Mouse (Mus musculus): ENCODE measurements around the gene Srcin1. TPM values are rescaled to one million over a fixed set of nuclear protein-coding genes. Genes with fewer than 3 reads are reported as not detected.

Gene Srcin1
- polyA plus RNA-seq, 1 experiment from 2014 or later: 0.10 TPM

DNA sequence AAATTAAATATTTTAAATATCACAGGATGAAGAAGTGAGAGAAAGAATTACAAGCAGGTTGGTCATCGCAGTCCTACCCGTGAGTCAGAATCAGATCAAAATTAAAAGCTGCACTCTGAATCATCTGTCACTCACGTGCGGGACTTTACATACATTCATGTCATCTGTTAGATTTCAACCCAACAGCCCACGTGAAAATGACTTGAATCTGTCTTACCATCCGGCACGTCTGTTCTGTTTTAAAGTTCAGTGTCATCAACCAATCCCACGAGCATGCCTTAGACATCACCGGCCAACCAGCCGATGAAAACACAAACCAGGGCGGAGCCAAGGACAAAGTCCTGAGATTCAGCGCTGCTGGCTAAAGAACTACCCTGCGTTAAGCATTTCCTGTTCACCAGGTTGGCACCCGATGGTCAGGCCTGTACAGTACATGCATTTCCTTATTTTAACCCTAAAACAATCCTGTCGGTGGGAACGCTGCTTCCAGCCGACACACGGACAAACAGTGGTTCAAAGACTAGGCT, 47.6 kb downstream of the Srcin1 start:
- Histone ChIP-seq H3K9ac (no peak overlapping the region), H3K4me3 (no peak overlapping the region), H3K36me3 (no peaks in the 10 kb centered on the region), H3K4me2 (no peak overlapping the region), H3K27me3 (replicated peaks) (peaks cover 90% of the 10 kb centered on the region), H3K27ac (no peak overlapping the region), H3K9me3 (replicated peaks) (no peaks in the 10 kb centered on the region), H3K4me1 (peaks cover 28% of the 10 kb centered on the region)
- no peak for ATAC-seq
- WGBS (ENCODE audit: insufficient replicate concordance): 65% methylated on average over 18 of the region's 18 CpGs

GRCm38 (mm10) chr11:97525313-97525712, 50.7 kb downstream of the Srcin1 start:
- Histone ChIP-seq H3K9ac (no peak overlapping the region), H3K36me3 (no peaks in the 10 kb centered on the region), H3K4me1 (0 out of 2 replicates have a peak, but pooled peaks cover 8% of the 10 kb centered on the region), H3K4me2 (no peak overlapping the region), H3K9me3 (replicated peaks) (no peaks in the 10 kb centered on the region), H3K4me3 (no peak overlapping the region), H3K27ac (no peak overlapping the region), H3K27me3 (replicated peaks) (peaks cover 89% of the 10 kb centered on the region)
- WGBS (ENCODE audit: insufficient replicate concordance): 70% methylated on average over 6 of the region's 6 CpGs
- no peak for ATAC-seq

DNA sequence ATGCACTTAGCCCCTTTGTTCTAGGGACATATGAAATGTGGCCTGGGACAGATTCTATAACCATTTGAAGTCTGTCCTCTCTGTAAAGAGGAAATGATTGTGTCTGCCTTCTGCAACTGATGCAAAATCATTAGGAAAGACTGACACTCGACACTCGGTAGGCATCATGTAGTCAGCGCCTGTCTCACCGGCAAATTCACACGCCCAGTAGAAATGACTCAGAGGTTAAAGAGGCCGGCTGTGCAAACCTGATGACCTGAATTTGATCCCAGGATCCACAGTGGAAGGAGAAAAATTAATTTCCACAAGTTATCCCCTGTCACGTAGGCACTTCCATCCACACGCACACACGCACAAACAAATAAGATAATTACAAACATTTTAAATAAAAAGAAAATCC, 51.7 kb downstream of the Srcin1 start:
- no peak for ATAC-seq
- H3K27me3 ChIP-seq (replicated peaks): peaks cover 87% of the 10 kb centered on the region

DNA sequence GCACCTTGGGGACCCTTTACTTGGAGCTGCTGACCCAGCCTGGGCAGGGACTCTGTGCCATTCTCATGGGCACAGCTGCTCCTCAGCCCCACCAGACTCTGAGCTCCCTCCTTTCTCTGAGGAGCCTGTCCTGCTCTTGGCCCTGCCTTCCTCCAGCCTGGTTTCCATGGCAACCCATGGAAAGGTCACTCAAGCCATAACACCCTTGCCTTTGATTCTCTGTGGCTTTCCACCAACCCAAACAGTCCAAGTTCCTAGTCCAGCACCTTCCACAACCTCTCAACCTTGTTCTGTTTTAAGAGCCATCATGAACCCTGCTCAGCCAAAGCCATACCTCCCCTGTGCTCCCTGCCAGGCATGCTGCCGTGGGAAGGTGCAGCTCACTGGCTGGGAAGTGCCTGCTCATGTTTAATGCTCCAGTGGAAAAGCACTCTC, 52.1 kb downstream of the Srcin1 start:
- Histone ChIP-seq H3K27ac (no peak overlapping the region), H3K36me3 (no peaks in the 10 kb centered on the region), H3K9ac (no peak overlapping the region), H3K9me3 (replicated peaks) (no peaks in the 10 kb centered on the region), H3K4me1 (0 out of 2 replicates have a peak, but pooled peaks cover 8% of the 10 kb centered on the region), H3K4me3 (no peak overlapping the region), H3K27me3 (replicated peaks) (peaks cover 86% of the 10 kb centered on the region), H3K4me2 (no peak overlapping the region)
- ATAC-seq: no peak
- 11% methylated on average over 1 of the region's 1 CpGs for WGBS (ENCODE audit: insufficient replicate concordance)

More for the DNA sequence above, 51.7 kb downstream of the Srcin1 start:
- H3K36me3 ChIP-seq: no peaks in the 10 kb centered on the region
- H3K9ac ChIP-seq: no peak overlapping the region
- no peak overlapping the region for H3K4me3 ChIP-seq
- H3K27ac ChIP-seq: no peak overlapping the region
- H3K4me1 ChIP-seq: 0 out of 2 replicates have a peak, but pooled peaks cover 8% of the 10 kb centered on the region
- WGBS (ENCODE audit: insufficient replicate concordance): 61% methylated on average over 9 of the region's 9 CpGs
- no peaks in the 10 kb centered on the region for H3K9me3 ChIP-seq (replicated peaks)
- H3K4me2 ChIP-seq: no peak overlapping the region

DNA sequence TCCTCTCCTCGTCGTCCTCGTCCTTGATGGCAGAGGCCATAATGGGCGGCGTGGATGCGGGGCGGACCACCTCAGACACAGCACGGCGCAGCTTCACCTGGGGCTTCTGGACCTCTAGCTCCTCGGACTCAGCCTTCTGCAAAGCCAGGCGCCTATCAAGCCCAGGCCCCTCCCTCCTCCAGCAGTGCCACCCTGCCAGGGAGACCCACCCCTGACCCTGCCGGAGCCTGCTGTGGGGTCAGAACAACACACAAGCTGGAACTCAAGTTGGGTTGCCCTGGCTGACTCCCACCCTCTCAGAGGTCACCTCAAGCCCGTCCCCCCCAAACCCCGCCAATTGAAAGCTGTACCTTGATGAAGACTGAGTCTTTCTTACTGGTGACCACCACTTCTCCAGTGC, 52.9 kb downstream of the Srcin1 start:
- H3K9me3 ChIP-seq (replicated peaks): no peaks in the 10 kb centered on the region
- WGBS (ENCODE audit: insufficient replicate concordance): 75% methylated on average over 14 of the region's 14 CpGs
- no peaks in the 10 kb centered on the region for H3K36me3 ChIP-seq
- peaks cover 85% of the 10 kb centered on the region for H3K27me3 ChIP-seq (replicated peaks)
- no peak overlapping the region for H3K27ac ChIP-seq
- no peak overlapping the region for H3K9ac ChIP-seq
- ATAC-seq: no peak
- H3K4me1 ChIP-seq: 0 out of 2 replicates have a peak, but pooled peaks cover 8% of the 10 kb centered on the region
- no peak overlapping the region for H3K4me2 ChIP-seq
- H3K4me3 ChIP-seq: no peak overlapping the region

- peaks cover 90% of the 10 kb centered on the region for H3K27me3 ChIP-seq (replicated peaks)
Observed at GRCm38 (mm10) chr11:97521741-97522474, 54.1 kb downstream of the Srcin1 start.

DNA sequence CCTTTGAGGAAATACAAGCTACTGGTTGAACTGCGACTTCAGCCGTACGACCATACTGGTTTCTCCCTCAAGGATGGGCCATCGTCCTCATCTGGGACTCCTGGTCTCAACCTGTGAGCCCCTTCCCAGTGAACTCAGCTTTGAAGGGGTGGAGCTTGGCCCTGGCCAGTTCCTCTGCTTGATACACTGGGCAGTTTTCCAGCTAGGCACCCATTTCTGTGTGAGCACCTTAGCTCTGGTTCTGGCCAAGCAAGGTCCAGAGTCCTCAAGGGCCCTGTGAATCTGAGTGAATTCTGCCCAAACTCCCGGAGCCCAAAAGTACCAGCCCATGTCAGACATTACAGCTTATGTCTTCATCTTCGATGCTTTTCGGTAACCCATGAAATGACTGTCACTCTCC, 55.4 kb downstream of the Srcin1 start:
- WGBS (ENCODE audit: insufficient replicate concordance): 70% methylated on average over 7 of the region's 7 CpGs
- no peak for ATAC-seq
- no peaks in the 10 kb centered on the region for H3K36me3 ChIP-seq
- no peak overlapping the region for H3K4me2 ChIP-seq
- no peaks in the 10 kb centered on the region for H3K9me3 ChIP-seq (replicated peaks)
- H3K27me3 ChIP-seq (replicated peaks): peaks cover 84% of the 10 kb centered on the region
- no peak overlapping the region for H3K9ac ChIP-seq
- no peak overlapping the region for H3K27ac ChIP-seq
- 0 out of 2 replicates have a peak, but pooled peaks cover 8% of the 10 kb centered on the region for H3K4me1 ChIP-seq
- no peak overlapping the region for H3K4me3 ChIP-seq

More at GRCm38 (mm10) chr11:97521741-97522474, 54.1 kb downstream of the Srcin1 start:
- no peak overlapping the region for H3K9ac ChIP-seq
- H3K4me2 ChIP-seq: no peak overlapping the region
- no peak overlapping the region for H3K27ac ChIP-seq
- WGBS (ENCODE audit: insufficient replicate concordance): 65% methylated on average over 29 of the region's 29 CpGs
- no peak for ATAC-seq
- H3K4me1 ChIP-seq: 0 out of 2 replicates have a peak, but pooled peaks cover 8% of the 10 kb centered on the region
- no peaks in the 10 kb centered on the region for H3K9me3 ChIP-seq (replicated peaks)
- no peak overlapping the region for H3K4me3 ChIP-seq
- H3K36me3 ChIP-seq: no peaks in the 10 kb centered on the region

GRCm38 (mm10) chr11:97513066-97513465, 62.9 kb downstream of the Srcin1 start:
- H3K9ac ChIP-seq: no peak overlapping the region
- no peak for ATAC-seq
- peaks cover 38% of the 10 kb centered on the region; the same call in 1 of the 2 replicates for H3K27me3 ChIP-seq (replicated peaks)
- no peaks in the 10 kb centered on the region for H3K9me3 ChIP-seq (replicated peaks)
- no peak overlapping the region; the same call in 1 of the 2 replicates for H3K4me2 ChIP-seq
- H3K4me3 ChIP-seq: no peak overlapping the region
- H3K4me1 ChIP-seq: peaks cover 18% of the 10 kb centered on the region
- H3K27ac ChIP-seq: 0 out of 2 replicates have a peak overlapping the region, but pooled peaks have one; percentile 17
- no peaks in the 10 kb centered on the region for H3K36me3 ChIP-seq
- 87% methylated on average over 3 of the region's 3 CpGs for WGBS (ENCODE audit: insufficient replicate concordance)

- no peak overlapping the region for H3K9ac ChIP-seq
- peaks cover 40% of the 10 kb centered on the region for H3K27me3 ChIP-seq (replicated peaks)
- peak overlapping the region; percentile 44 for H3K4me3 ChIP-seq
- ATAC-seq: no peak
- H3K4me2 ChIP-seq: peak overlapping the region; percentile 61
- H3K9me3 ChIP-seq (replicated peaks): no peaks in the 10 kb centered on the region
- peaks cover 18% of the 10 kb centered on the region for H3K4me1 ChIP-seq
- H3K36me3 ChIP-seq: no peaks in the 10 kb centered on the region
- 70% methylated on average over 6 of the region's 6 CpGs for WGBS (ENCODE audit: insufficient replicate concordance)
- H3K27ac ChIP-seq: peak overlapping the region; percentile 17; the same call in 1 of the 2 replicates
Observed at GRCm38 (mm10) chr11:97512511-97512910, 63.5 kb downstream of the Srcin1 start.

DNA sequence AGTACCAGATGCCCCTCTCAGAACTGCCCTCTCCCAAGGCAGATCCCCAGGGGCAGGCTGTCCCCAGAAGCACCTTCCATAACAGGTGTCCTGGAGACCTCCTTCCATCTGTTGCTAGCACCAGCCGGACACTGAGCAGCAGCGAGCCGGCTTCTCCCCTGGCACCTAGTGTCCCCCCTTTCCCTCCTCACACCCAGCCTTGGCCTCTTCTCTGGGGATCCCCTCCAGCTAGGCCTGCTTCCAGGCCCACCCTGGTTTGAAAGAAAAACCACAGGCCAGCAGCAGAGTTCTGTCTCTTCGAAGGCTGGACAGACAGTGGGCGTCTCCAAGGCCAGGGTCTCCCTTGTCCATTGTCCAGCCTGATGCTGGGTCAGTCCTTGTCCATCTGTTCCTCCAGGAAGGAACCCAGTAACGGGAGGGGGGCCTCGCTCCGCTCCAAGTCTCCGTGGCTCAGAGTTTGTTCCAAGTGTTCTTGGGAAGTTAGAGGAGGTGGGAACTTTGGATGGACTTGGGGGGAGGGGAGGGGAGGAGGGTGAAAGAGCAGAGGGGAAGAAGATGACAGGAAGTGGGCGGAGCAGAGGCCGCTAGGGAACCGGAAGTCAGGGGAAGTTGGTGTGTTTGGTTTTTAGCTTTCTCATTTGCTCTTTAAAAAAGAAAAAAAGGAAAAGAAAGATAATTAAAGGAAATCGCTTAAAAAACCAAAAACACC, 64.2 kb downstream of the Srcin1 start:
- H3K4me2 ChIP-seq: peak overlapping the region; percentile 61
- H3K9ac ChIP-seq: peak overlapping the region; percentile 27; the same call in 1 of the 2 replicates
- peak; percentile 36; the same call in 1 of the 2 replicates for ATAC-seq
- H3K27me3 ChIP-seq (replicated peaks): peaks cover 39% of the 10 kb centered on the region
- no peaks in the 10 kb centered on the region for H3K36me3 ChIP-seq
- H3K27ac ChIP-seq: peak overlapping the region; percentile 62
- WGBS (ENCODE audit: insufficient replicate concordance): 17% methylated on average over 13 of the region's 13 CpGs
- no peaks in the 10 kb centered on the region for H3K9me3 ChIP-seq (replicated peaks)
- peak overlapping the region; percentile 44 for H3K4me3 ChIP-seq
- peaks cover 18% of the 10 kb centered on the region for H3K4me1 ChIP-seq

- Histone ChIP-seq H3K4me1 (peaks cover 18% of the 10 kb centered on the region), H3K9me3 (replicated peaks) (no peaks in the 10 kb centered on the region), H3K4me3 (0 out of 2 replicates have a peak overlapping the region, but pooled peaks have one; percentile 44), H3K9ac (peak overlapping the region; percentile 27; the same call in 1 of the 2 replicates), H3K27ac (peak overlapping the region; percentile 62; the same call in 1 of the 2 replicates), H3K4me2 (peak overlapping the region; percentile 61), H3K36me3 (no peaks in the 10 kb centered on the region), H3K27me3 (replicated peaks) (peaks cover 37% of the 10 kb centered on the region)
- WGBS (ENCODE audit: insufficient replicate concordance): 34% methylated on average over 10 of the region's 10 CpGs
- peak; percentile 41; the same call in 1 of the 2 replicates for ATAC-seq
Observed at GRCm38 (mm10) chr11:97510966-97511660, 64.9 kb downstream of the Srcin1 start.

Data from liver, embryonic 12.5 days (tissue).